Mouse (Mus musculus) embryonic fibroblast, embryonic 13.5 days (primary cell): ENCODE results near the gene Clic6.

ENCODE experiments used
- CTCF ChIP-seq: IDR thresholded peaks from 2 replicates; pipeline ENCODE4 v1.5.1; 2011; ENCODE audit warnings: mild to moderate bottlenecking, control low read depth, low read length, moderate library complexity, borderline replicate concordance; ENCODE audit not compliant: insufficient read depth
- POLR2A ChIP-seq: IDR thresholded peaks from 2 replicates; pipeline ENCODE4 v1.6.1; 2011; ENCODE audit warnings: low read depth, mild to moderate bottlenecking, control low read depth, low read length, moderate library complexity

DNA sequence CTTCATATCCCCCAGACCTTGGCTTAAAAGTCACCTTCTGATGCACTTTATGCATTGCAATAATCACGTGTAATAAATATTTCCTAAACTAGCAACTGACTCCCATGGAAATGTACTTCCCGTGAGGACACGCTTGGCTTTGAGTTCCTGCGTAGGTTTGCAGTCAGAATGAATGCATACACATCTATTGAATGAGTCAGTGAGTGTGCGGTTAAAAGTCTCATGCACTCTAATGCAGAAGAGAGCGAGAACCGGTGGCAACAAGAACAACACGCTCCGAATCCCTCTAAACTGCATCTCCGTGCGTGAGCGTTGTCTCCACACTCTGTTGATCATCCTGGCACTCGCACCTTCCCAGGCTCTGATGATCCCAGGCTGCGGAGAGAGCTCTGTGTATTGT lies 36.5 kb upstream of the Clic6 start:
- TF ChIP-seq CTCF (no peak), POLR2A (no peak)
